Mouse (Mus musculus) lung, embryonic 16.5 days (tissue): Measurements from ENCODE around the gene Gm498. TPM values are rescaled to one million over a fixed set of nuclear protein-coding genes. Genes with fewer than 3 reads are reported as not detected.

Source experiments
- ATAC-seq: fragments of 200-750 bp; cut with Nextera tagmentation; 2 replicates; pipeline ENCODE4 v1.8.0; 2017; ENCODE audit warnings: low read depth, mild to moderate bottlenecking, moderate library complexity
- H3K27ac ChIP-seq: fragments of 300-500 bp; sonication (generic); 2 replicates; pipeline ENCODE4 v1.5.1; 2014; ENCODE audit warnings: mild to moderate bottlenecking, control low read depth, low read length
- H3K27me3 ChIP-seq: fragments of 300-500 bp; sonication (generic); 2 replicates; pipeline ENCODE4 v1.6.1; 2014; ENCODE audit warnings: low read depth, low read length, mixed read lengths; ENCODE audit not compliant: control insufficient read depth, insufficient read depth
- H3K36me3 ChIP-seq: fragments of 300-500 bp; sonication (generic); 2 replicates; pipeline ENCODE4 v1.6.1; 2014; ENCODE audit warnings: low read length; ENCODE audit not compliant: control insufficient read depth, insufficient read depth
- H3K4me1 ChIP-seq: fragments of 300-500 bp; sonication (generic); replicated peaks from 2 replicates; pipeline ENCODE4 v1.6.1; 2014; ENCODE audit warnings: low read length, mixed read lengths; ENCODE audit not compliant: control insufficient read depth, insufficient read depth
- H3K4me2 ChIP-seq: fragments of 300-500 bp; sonication (generic); 2 replicates; pipeline ENCODE4 v1.6.1; 2014; ENCODE audit warnings: low read depth, low read length, control low read depth
- H3K4me3 ChIP-seq: fragments of 300-500 bp; sonication (generic); 2 replicates; pipeline ENCODE4 v1.5.1; 2014; ENCODE audit warnings: mild to moderate bottlenecking, low read length, control low read depth
- H3K9ac ChIP-seq: fragments of 300-500 bp; sonication (generic); 2 replicates; pipeline ENCODE4 v1.6.1; 2014; ENCODE audit warnings: low read length, control low read depth
- H3K9me3 ChIP-seq: fragments of 300-500 bp; sonication (generic); 2 replicates; pipeline ENCODE4 v1.6.1; 2016; ENCODE audit warnings: low read length; ENCODE audit not compliant: control insufficient read depth
- WGBS: fragments of 180-500 bp; shearing (Covaris S2); extraction: QIAGEN DNeasy Blood & Tissue Kit; methylation state at CpG from one replicate; pipeline ENCODE4 v1.1.7; 2014; 5-methylcytosine and 5-hydroxymethylcytosine counted together
- microRNA-seq: library from miRNA; unstranded; fragments of <30 nt; microRNA quantifications from one replicate; pipeline ENCODE4, GENCODE M21; 2016
- polyA plus RNA-seq: library from polyadenylated mRNA; unstranded; fragments of >200 nt; fragmentation: Nextera tagmentation; extraction: Ambion mirVana; gene quantifications from 2 replicates; pipeline ENCODE4 v1.2.1, GENCODE M21; 2015

Gene Gm498
- polyA plus RNA-seq, 1 experiment from 2014 or later = not detected

DNA sequence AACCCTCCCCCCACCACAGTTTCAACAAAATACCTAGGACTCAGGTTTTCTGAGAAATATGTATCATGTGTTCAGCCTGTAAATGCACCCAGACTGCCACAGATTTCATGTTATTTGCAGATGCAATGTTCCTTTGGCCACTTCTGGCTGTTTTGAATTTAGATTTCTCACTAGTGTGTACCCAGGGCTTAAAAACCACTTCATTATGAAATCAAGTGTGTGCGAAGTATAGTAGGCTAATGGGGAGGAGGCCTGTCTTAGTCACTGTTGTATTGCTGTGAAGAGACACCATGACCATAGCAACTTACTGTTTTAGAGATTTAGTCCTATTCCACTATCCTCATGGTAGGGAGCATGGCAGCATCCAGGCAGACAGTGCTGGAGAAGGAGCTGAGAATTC is 63.3 kb downstream of the Gm498 start:
- no peaks in the 10 kb centered on the region for H3K9me3 ChIP-seq
- no peak overlapping the region for H3K9ac ChIP-seq
- no peaks in the 10 kb centered on the region for H3K4me1 ChIP-seq
- no peaks in the 10 kb centered on the region for H3K27me3 ChIP-seq
- ATAC-seq = no peak
- no peak overlapping the region for H3K4me2 ChIP-seq
- no peak overlapping the region for H3K4me3 ChIP-seq
- H3K27ac ChIP-seq = no peak overlapping the region
- no peaks in the 10 kb centered on the region for H3K36me3 ChIP-seq
- 74% methylated on average over 1 of the region's 1 CpGs for WGBS

DNA sequence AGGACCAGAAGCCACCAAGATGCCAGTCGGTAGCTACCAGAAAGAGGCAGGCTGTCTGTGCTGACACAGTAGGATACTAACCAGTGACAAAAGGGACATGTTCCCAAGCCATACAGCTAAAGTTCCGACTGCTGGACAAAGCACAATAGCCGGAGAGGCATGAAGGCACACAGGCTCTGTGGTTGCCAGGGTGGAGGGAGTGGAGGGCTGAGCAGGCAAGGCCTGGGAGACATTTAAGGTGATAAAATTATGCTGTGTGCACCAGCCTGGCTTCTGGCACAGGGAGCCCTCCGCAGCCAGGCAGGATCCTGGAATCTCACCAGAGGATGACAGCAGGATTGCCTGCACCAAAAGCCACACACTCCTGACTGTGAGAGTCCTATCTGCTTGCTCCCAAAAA is 72.0 kb downstream of the Gm498 start:
- H3K27ac ChIP-seq = no peak overlapping the region
- no peak for ATAC-seq
- H3K27me3 ChIP-seq = no peaks in the 10 kb centered on the region
- no peaks in the 10 kb centered on the region for H3K36me3 ChIP-seq
- H3K4me1 ChIP-seq = no peaks in the 10 kb centered on the region
- no peak overlapping the region for H3K4me2 ChIP-seq
- H3K4me3 ChIP-seq = no peak overlapping the region
- WGBS = 66% methylated on average over 4 of the region's 4 CpGs
- H3K9me3 ChIP-seq = no peaks in the 10 kb centered on the region
- H3K9ac ChIP-seq = no peak overlapping the region

- Histone ChIP-seq H3K9me3 (no peaks in the 10 kb centered on the region), H3K9ac (no peak overlapping the region), H3K27ac (no peak overlapping the region), H3K4me1 (no peaks in the 10 kb centered on the region), H3K27me3 (no peaks in the 10 kb centered on the region), H3K4me3 (no peak overlapping the region), H3K36me3 (no peaks in the 10 kb centered on the region), H3K4me2 (no peak overlapping the region)
- ATAC-seq = no peak
- WGBS = 59% methylated on average over 3 of the region's 3 CpGs
Measured at GRCm38 (mm10) chr7:143939476-143939875, 72.8 kb downstream of the Gm498 start.

DNA sequence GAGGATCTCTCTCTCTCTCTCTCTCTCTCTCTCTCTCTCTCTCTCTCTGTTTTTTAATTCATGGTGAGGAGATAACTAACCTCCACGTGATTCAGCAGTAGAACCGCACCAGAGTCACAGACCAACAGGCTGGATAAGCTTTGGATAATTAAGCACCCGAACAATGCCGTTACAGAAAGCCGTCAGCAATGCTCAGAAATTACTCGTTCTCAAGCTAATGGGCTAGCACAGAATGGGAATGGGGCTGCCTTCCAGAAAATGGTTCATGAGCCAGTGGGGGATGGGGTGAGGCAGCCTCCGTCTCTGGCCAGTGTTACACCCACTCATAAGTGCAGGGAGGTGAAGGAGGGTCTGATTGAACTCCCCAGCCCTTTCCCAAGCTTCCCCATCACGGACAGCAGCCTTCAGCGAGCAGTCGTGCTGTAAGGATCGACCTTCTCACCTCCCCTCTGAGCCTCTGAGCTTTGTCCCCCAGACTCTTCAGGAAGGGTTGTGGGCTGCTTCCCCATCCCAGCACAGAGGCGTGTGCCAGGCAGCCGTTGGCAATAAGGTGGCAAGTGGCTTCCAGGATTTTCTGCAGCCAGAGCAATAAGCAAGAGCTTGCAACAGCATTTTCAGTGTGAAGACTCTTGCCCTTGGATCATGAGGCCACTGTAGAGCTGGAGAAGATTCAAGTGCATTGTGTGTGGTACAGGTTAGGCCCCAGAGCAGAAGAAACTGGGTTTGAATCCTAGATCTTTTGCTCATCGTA is 76.5 kb downstream of the Gm498 start:
- WGBS = 71% methylated on average over 14 of the region's 14 CpGs
- H3K27me3 ChIP-seq = no peaks in the 10 kb centered on the region
- H3K9me3 ChIP-seq = no peaks in the 10 kb centered on the region
- H3K4me3 ChIP-seq = no peak overlapping the region
- H3K27ac ChIP-seq = no peak overlapping the region
- no peak for ATAC-seq
- H3K36me3 ChIP-seq = no peaks in the 10 kb centered on the region
- H3K4me2 ChIP-seq = no peak overlapping the region
- no peaks in the 10 kb centered on the region for H3K4me1 ChIP-seq
- H3K9ac ChIP-seq = no peak overlapping the region

- H3K27me3 ChIP-seq = no peaks in the 10 kb centered on the region
- no peak overlapping the region for H3K9ac ChIP-seq
- WGBS = 55% methylated on average over 6 of the region's 6 CpGs
- H3K9me3 ChIP-seq = no peaks in the 10 kb centered on the region
- H3K27ac ChIP-seq = no peak overlapping the region
- no peak overlapping the region for H3K4me3 ChIP-seq
- H3K4me2 ChIP-seq = no peak overlapping the region
- no peaks in the 10 kb centered on the region for H3K4me1 ChIP-seq
- H3K36me3 ChIP-seq = no peaks in the 10 kb centered on the region
- no peak for ATAC-seq
Measured at GRCm38 (mm10) chr7:143944421-143944980, 77.9 kb downstream of the Gm498 start.

Small RNA genes within 50 kb of the gene (microRNA-seq; reads per million reads assigned to microRNA genes)
- gene Mir6404 = not detected

Other genes starting within 250 kb of the Gm498 start
- 0.45 and 0.48 TPM in 2 replicates for gene Tnfrsf26, start 238.1 kb upstream of the Gm498 start, polyA plus RNA-seq
- 5.8 and 6.3 TPM in 2 replicates for gene Tnfrsf22, start 217.2 kb upstream of the Gm498 start, polyA plus RNA-seq
- 1.5 and 1.9 TPM in 2 replicates for gene Tnfrsf23, start 181.0 kb upstream of the Gm498 start, polyA plus RNA-seq
- gene Osbpl5, start 109.9 kb upstream of the Gm498 start, polyA plus RNA-seq = 45.5 and 48.3 TPM in 2 replicates
- gene Mrgprg, start 99.8 kb upstream of the Gm498 start, polyA plus RNA-seq = not detected in 2 replicates
- 1.4 and 1.6 TPM in 2 replicates for gene Mrgpre, start 82.3 kb upstream of the Gm498 start, polyA plus RNA-seq
- gene Nadsyn1, start 44.0 kb upstream of the Gm498 start, polyA plus RNA-seq = 7.7 and 8.9 TPM in 2 replicates
- gene Dhcr7, start 43.7 kb upstream of the Gm498 start, polyA plus RNA-seq = 24.3 and 27.3 TPM in 2 replicates
- 1.6 and 1.8 TPM in 2 replicates for gene Shank2, start 135.1 kb downstream of the Gm498 start, polyA plus RNA-seq